Mouse (Mus musculus) heart, postnatal 14 days (tissue): ENCODE measurements around the gene Brd2. TPM values are rescaled to one million over a fixed set of nuclear protein-coding genes. Genes with fewer than 3 reads are reported as not detected.

Experiments
- DNase-seq, 2 experiments: peaks; one replicate each; pipeline ENCODE4 v3.0.0; 2021 to 2022
- intact Hi-C: fragments of 180-260 bp; cut with DNase I; formaldehyde crosslinking; loops from one replicate; pipeline ENCODE4 v1.15.1; 2025
- total RNA-seq, 2 experiments: library from RNA; stranded (reverse); gene quantifications; 2 replicates each; pipeline ENCODE4 v1.2.3; 2021

Brd2 gene
- total RNA-seq, 2 experiments from 2014 or later = 93.2 to 99.4 TPM

DNA sequence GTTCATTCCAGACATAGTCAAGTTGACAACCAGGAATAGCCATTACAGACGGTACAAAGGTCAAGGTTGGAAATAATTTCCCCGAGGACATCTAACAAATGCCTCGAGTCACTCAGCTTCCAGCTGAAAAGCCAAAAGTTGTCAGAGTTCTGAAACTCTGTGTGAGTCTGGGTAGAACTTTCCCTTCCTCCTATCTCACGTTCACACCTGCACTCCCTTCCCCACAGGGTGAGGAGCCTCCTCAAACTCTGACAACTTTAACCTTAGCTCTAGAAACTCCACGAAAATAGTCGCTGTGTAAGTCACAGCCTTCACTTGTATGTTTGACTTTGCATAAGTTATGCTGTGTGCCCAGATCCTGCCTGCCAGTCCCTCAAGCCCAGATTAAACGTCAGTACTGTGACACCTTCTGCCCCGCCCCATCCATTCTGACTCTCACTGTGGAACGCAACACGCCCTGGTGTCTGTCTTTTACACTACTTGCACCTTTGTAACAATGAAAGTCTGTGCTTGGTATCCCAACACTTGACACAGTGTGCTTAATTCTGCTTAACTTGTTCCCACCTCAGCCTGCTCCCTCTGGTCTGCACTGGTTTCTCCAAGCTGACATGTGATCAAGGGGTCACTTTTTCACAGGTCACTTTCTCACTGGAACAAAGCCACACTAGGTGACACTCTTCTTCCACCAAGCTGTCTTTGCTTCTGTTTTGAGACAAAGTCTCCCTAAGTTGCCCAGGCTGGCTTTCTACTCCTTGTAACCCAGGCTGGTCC lies 23.5 kb downstream of the Brd2 start:
- intact Hi-C loops = no loop called here
- no peak for DNase-seq

DNA sequence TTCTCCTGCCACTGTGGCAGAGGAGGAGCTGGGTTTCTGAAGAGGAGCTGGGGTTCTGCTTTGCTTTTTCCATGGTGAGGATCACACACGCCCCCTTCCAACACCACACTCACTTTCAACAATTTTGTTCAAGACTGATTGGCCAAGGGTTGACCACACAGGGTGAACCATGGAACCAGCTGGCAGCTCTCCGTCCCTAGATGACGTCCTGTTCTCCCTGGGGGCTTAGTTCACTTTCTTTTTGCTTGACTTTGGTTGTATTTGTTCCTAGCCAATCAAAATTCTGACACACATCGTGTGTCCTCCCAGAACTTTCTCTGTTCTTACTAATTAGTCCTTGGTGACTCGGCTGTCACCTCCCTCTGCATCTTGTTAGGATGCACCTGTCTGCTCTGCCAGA lies 25.2 kb downstream of the Brd2 start:
- no peak for DNase-seq
- intact Hi-C loops = no loop called here

DNA sequence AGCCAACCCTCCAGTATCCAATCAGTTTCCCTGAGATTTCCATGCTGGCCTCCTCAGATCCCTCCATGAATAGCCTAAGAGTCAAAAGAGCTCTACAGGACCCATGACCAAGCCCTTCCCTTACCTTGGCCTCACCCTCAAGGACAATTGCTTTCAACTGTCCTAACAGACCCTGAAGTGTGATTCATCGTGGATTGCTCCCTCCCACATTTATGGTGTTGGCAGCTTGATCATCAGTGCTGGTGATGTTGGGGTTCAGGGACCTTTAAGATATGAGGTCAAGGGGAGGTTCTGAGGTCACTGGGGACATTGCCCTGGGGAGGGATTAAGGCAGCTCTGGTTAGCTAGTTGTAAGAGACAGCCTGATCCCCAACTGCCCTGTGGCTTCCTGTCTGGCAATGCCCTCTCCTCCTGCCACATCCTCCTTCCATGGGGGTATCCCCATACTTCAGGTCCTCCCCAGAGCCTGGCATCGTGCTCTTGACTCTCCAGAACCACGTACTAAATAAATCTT lies 25.9 kb downstream of the Brd2 start:
- no peak for DNase-seq
- intact Hi-C loops = no loop called here

DNA sequence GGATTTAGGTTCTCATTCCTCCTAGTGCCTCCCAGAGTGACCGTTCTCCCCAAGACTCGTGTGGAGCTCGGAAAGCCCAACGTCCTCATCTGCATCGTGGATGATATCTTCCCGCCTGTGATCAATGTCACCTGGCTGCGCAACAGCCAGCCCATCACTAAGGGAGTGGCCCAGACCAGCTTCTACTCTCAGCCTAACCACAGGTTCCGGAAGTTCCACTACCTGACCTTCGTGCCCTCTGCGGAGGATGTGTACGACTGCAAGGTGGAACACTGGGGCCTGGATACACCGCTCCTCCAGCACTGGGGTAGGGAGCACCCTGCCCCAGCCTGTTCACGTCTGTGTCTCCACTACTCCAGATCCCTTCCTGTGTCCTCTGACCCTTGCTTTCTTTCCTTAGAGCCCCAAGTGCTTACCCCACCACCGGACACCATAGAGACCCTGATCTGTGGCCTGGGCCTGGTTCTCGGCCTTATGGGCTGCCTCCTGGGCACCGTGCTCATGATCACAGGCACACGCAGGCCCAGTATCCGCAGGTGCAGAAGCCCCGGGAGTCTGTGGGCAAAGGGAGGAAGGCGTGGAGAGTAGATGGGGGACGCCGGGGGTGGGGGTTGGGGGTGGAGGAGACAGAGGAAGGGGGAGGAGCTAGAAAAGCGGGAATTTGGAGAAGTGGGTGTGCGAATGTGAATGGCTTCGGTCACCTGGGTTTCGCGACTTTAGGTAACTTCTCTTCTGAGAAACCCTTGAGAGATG lies 28.0 kb downstream of the Brd2 start:
- intact Hi-C loops = no loop called here
- no peak for DNase-seq

DNA sequence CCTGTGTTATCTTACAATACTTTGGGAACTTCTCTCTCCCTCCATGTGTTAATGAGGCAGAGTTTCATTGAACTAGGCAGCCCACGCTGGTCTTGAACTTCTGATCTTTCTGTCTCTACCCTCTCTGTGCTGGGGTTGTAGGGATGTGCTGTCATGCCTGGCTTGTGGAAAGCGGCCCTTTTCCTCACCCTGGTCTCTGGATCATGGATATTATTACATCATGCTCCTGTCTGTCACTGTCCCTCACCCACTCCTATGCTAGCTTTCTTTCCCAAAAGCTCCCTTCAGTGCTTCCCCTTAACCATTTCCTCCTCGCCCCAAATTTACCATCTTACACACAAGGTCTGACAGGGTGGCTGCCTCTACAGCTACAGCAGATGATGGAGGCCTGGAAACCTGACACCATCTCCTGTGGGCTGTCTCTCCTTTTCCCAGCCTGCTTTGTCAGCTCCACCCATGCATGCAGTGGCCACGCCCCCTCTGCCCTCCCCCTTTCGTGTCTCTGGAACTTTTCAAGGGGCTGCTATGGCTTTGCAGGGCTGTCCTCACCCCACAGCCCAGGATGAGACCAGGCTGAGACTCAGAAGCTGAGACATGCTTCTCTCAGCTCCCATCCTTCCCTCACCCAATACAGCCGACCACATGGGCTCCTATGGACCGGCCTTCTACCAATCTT lies 29.1 kb downstream of the Brd2 start:
- intact Hi-C loops = no loop called here
- DNase-seq = peak in 1 of 2 experiments; percentile 18

DNA sequence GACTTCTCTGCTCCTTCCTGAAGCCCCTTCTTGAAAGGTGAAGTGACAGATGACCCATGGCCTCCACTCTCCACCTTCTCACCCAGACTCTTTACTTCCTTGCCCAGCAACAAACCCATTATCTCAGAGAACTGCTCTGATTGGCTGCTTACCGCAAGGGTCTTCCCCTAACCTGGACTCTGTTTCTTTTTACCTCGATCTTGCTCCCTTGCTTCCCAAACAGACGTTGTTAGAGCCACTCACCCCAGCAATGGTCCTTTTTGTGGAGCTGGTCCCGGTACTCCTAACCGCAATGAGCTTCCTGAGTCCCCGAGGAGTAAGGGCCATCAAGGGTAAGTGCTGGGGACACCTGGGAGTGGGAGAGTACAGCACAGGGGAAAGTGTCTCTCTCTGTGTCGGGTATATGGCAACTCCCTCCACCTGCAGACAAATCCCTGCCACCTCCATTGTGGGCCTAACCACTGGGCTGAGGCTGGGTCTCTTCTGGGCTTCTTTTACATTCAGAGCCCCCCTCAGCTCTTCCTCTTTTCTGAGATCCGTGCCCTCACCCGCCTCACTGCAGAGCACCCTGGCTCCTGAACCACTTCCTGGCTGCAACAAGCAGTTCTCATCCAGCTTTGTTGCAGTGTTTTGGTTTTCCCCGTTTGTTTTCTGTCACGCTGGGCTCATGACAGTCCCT lies 30.1 kb downstream of the Brd2 start, which contains the start of gene H2-Oa:
Gene H2-Oa, plus strand, starts transcription at position 144 of the 679 bp plus-strand sequence.
- intact Hi-C loops = no loop called here
- no peak for DNase-seq

- intact Hi-C loops = no loop called here
- peak in 1 of 2 experiments; percentile 32 for DNase-seq
These were observed 31.5 kb downstream of the Brd2 start for GRCm38 (mm10) chr17:34090923-34091322.

GRCm38 (mm10) chr17:34088124-34088523 lies 34.3 kb downstream of the Brd2 start:
- DNase-seq = no peak
- intact Hi-C loops = no loop called here

- DNase-seq = no peak
- intact Hi-C loops = no loop called here
These were observed 35.0 kb downstream of the Brd2 start for GRCm38 (mm10) chr17:34087386-34087785.

DNA sequence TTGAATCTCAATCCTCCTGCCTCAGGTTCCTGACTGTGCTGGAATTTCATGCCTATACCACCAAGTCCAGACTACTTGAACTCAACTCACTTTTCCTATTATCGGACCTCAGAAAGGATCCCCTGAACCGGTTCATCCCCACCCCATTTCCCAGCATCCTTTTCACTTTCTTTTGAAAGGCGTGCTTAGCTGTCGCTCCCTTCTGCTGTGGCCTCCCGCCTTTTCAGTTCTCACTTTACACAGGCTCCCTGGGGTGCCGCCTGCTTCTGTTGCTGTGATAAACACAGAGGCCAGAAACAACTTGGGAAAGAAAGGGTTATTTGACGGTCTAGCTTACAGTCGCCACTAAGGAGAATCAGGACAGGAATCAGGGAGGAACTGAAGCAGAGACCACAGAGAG lies 39.3 kb downstream of the Brd2 start:
- DNase-seq = no peak
- intact Hi-C loops = no loop called here

GRCm38 (mm10) chr17:34079621-34080020 lies 42.8 kb downstream of the Brd2 start:
- intact Hi-C loops = no loop called here
- DNase-seq = peak in 1 of 2 experiments; percentile 39

DNA sequence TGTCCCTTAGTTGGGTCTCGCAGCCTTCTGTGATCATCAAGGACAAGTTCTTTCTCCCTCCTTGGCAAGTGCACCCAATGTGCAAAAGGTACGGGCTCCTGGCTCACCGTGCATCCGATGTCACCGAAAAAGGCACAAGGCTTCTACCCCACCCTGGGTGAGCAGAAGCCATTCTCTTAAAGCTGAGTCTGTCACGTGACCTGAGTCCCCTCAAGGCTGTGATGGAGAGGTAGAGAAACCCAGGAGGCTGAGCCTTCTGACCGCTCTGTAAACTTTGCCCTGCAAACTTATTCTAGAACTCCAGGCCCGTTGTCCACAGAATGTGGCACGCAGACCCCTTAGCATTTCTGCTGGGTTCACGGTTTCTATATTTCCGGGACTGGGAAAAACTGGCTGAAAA lies 43.4 kb downstream of the Brd2 start:
- no peak for DNase-seq
- intact Hi-C loops = no loop called here

DNA sequence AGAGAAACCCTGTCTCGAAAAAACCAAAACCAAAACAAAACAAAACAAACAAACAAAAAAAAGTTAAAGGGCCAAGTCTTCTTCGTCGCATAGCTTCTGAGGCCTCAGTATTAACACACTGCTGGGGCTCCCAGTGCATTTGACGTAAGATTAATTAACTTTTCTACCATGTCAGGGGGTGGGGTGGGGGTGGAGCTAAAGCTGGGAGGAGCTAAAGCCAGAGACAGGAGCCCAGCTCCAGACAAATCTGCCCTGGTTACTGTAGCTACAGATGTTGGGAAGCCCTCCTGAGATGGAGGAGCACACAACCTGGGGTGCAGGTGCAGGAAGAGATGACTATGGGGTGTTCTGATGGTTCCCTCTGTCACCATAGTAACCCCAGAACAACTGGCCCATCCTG lies 44.3 kb downstream of the Brd2 start:
- intact Hi-C loops = no loop called here
- no peak for DNase-seq

DNA sequence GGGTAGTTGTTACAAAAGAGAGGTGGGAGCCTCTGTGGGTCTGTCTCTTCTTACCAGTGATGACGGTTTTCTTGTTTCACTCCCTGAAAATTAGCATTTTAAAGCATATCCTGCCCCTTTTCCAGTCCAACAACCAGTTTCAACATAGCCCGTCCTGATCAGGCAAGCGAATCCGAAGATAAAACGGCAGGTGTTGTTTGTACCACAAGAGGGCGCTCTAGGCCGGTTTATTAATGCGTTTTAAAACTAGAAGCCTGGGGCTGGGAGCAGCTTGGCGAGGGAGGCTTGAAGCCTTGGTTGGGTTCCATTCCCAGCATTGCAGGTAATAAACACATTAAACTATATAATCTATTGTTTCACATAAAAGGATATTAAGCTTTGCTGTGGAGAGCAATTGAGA lies 44.9 kb downstream of the Brd2 start:
- DNase-seq = peak; percentile 65 to 82
- intact Hi-C loops = loop anchor here (1.0 kb wide), 1 partner anchor 92 kb away; no protein-coding TSS in a partner anchor

- intact Hi-C loops = no loop called here
- peak; percentile 71 to 82 for DNase-seq
These were observed 47.2 kb downstream of the Brd2 start for GRCm38 (mm10) chr17:34075271-34075670.

DNA sequence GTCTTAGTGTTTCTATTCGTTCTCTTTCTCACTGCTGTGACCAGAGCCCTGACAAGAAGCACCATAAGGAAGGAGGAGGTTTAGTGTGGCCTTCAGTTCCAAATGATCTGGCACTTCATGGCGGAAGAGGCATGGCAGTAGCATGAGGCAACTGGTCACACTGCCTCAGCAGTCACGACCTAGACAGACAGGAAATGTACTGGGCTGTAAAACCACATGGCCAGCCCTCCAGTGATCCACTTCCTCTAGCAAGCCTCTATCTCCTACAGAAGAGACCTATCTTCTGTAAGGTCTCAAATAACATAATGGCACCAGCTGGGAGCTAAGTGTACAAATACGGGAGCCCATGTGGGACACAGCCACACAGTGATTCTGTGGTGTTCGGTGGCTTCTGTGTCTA lies 50.3 kb downstream of the Brd2 start:
- no peak for DNase-seq
- intact Hi-C loops = no loop called here

- DNase-seq = no peak
- intact Hi-C loops = no loop called here
These were observed 53.6 kb downstream of the Brd2 start for GRCm38 (mm10) chr17:34068864-34069263.
